Comparison of ENCODE assay signal across 8 mouse cellular contexts in the genomic region with DNA sequence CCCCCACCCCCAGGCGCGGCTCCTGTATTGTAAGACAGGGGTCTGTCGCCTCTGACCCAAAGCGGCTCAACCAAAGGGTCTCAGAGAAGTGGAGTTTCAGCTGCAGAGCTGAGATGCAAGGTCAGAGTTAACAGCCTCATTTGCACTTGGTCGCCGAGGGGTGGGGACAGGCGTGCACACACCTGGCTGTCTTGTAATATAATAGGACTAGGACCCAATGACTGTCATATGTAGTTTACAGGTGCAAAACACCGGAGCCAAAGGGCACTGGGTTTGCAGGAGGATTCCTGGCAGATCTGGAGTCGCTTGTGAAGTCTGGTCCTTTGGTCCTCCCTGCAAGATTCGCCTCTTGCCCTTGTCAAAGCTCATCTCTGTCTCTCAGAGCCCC. TPM values are rescaled to one million over a fixed set of nuclear protein-coding genes. Genes with fewer than 3 reads are reported as not detected.
DNase-seq lines count a peak whose midpoint lies in the region; ATAC-seq and TF ChIP-seq lines count a peak whose summit lies in the region.

No protein-coding gene starts in this region.

- no peaks in the 10 kb centered on the region for H3K4me1 ChIP-seq in lung, embryonic 14.5 days (ENCODE audit: insufficient read depth)
- H3K4me1 ChIP-seq in forebrain, embryonic 13.5 days: peaks cover 15% of the 10 kb centered on the region
- peaks cover 14% of the 10 kb centered on the region; the same call in 1 of the 2 replicates for H3K4me1 ChIP-seq in neural tube, embryonic 12.5 days

- DNase-seq in lung, embryonic 14.5 days: peak; percentile 8
- DNase-seq in lung, adult 18-20 months: no peak
- DNase-seq in kidney, postnatal 10 days: peak; percentile 18
- DNase-seq in embryo, embryonic 9.5 days (ENCODE audit: extremely low spot score): no peak
- DNase-seq in frontal cortex, postnatal 10 days (ENCODE audit: low spot score in 2 of 2): no peak
- DNase-seq in embryo, embryonic 10.5 days (ENCODE audit: low spot score): no peak

- peak overlapping the region; percentile 66 for H3K9ac ChIP-seq in lung, embryonic 14.5 days
- H3K9ac ChIP-seq in forebrain, embryonic 13.5 days: peak overlapping the region; percentile 74
- peak overlapping the region; percentile 74 for H3K9ac ChIP-seq in neural tube, embryonic 12.5 days

- 2% methylated on average over 10 of the region's 10 CpGs for WGBS in lung, embryonic 14.5 days
- 6% methylated on average over 10 of the region's 10 CpGs for WGBS in forebrain, embryonic 13.5 days
- 3% methylated on average over 10 of the region's 10 CpGs for whole genome bisulfite sequencing in neural tube, embryonic 12.5 days

- peaks cover 29% of the 10 kb centered on the region for H3K27me3 ChIP-seq in lung, embryonic 14.5 days (ENCODE audit: insufficient read depth, low read length)
- peaks cover 38% of the 10 kb centered on the region for H3K27me3 ChIP-seq in forebrain, embryonic 13.5 days
- peaks cover 37% of the 10 kb centered on the region for H3K27me3 ChIP-seq in neural tube, embryonic 12.5 days (replicated peaks)

- H3K9me3 ChIP-seq in lung, embryonic 14.5 days (ENCODE audit: low read depth, low read length): no peaks in the 10 kb centered on the region
- H3K9me3 ChIP-seq in forebrain, embryonic 13.5 days (replicated peaks): no peaks in the 10 kb centered on the region
- no peaks in the 10 kb centered on the region for H3K9me3 ChIP-seq in neural tube, embryonic 12.5 days

- H3K4me3 ChIP-seq in lung, embryonic 14.5 days (ENCODE audit: low read depth, low read length): peak overlapping the region; percentile 64
- peak overlapping the region; percentile 61 for H3K4me3 ChIP-seq in forebrain, embryonic 13.5 days
- peak overlapping the region; percentile 66 for H3K4me3 ChIP-seq in neural tube, embryonic 12.5 days

- TF ChIP-seq CTCF in lung, embryonic 14.5 days (IDR thresholded peaks at IDR 0.05; ENCODE audit: low read depth): no peak

- H3K4me2 ChIP-seq in lung, embryonic 14.5 days: peak overlapping the region; percentile 98
- peak overlapping the region; percentile 100 for H3K4me2 ChIP-seq in forebrain, embryonic 13.5 days
- H3K4me2 ChIP-seq in neural tube, embryonic 12.5 days (replicated peaks): peak overlapping the region; percentile 100

- peak; percentile 48; the same call in 1 of the 2 replicates for ATAC-seq in lung, embryonic 14.5 days (ENCODE audit: insufficient read depth)
- no peak for ATAC-seq in forebrain, embryonic 13.5 days
- ATAC-seq in neural tube, embryonic 12.5 days (ENCODE audit: low FRiP score, low read depth): no peak; the same call in 1 of the 2 replicates

- H3K36me3 ChIP-seq in lung, embryonic 14.5 days (ENCODE audit: insufficient read depth): no peaks in the 10 kb centered on the region
- H3K36me3 ChIP-seq in forebrain, embryonic 13.5 days (ENCODE audit: poor library complexity, severe bottlenecking): no peaks in the 10 kb centered on the region
- no peaks in the 10 kb centered on the region for H3K36me3 ChIP-seq in neural tube, embryonic 12.5 days

- no peak overlapping the region for H3K27ac ChIP-seq in lung, embryonic 14.5 days (ENCODE audit: low read depth)
- no peak overlapping the region for H3K27ac ChIP-seq in forebrain, embryonic 13.5 days
- no peak overlapping the region for H3K27ac ChIP-seq in neural tube, embryonic 12.5 days

RNA-seq across cellular contexts. Expression of a gene that starts 0.3 kb away (rescaled TPM):
- polyA plus RNA-seq in lung, embryonic 14.5 days (2014; fragmentation: Nextera tagmentation; extraction: Ambion mirVana): 40.7 and 42.2 TPM in 2 replicates
- polyA plus RNA-seq in forebrain, embryonic 13.5 days (2015; fragmentation: Nextera tagmentation; extraction: Ambion mirVana): 8.5 and 8.6 TPM in 2 replicates
- polyA plus RNA-seq in neural tube, embryonic 12.5 days (2016; fragmentation: Nextera tagmentation; extraction: Ambion mirVana): 12.3 and 13.2 TPM in 2 replicates

RNA-seq across cellular contexts. Expression of a gene that starts 24.8 kb away (rescaled TPM):
- polyA plus RNA-seq in lung, embryonic 14.5 days (2014; fragmentation: Nextera tagmentation; extraction: Ambion mirVana): 48.9 and 60.4 TPM in 2 replicates
- 16.8 and 18.2 TPM in 2 replicates for polyA plus RNA-seq in forebrain, embryonic 13.5 days (2015; fragmentation: Nextera tagmentation; extraction: Ambion mirVana)
- 25.1 and 27.7 TPM in 2 replicates for polyA plus RNA-seq in neural tube, embryonic 12.5 days (2016; fragmentation: Nextera tagmentation; extraction: Ambion mirVana)

Comparison
In these comparisons a context has a peak if more than half of its experiments do, and no peak if none do; other contexts are left out.
1. DNase-seq: peak in lung, embryonic 14.5 days (single experiment) and kidney, postnatal 10 days (single experiment); none in lung, adult 18-20 months (0 of 2), embryo, embryonic 9.5 days (single experiment), frontal cortex, postnatal 10 days (0 of 2) and embryo, embryonic 10.5 days (single experiment).
2. Peak in every context shown above with its lines, with median percentiles within 50 percentile points of each other: H3K4me2 ChIP-seq, H3K4me3 ChIP-seq and H3K9ac ChIP-seq.